Mouse (Mus musculus): ENCODE measurements around the gene Armcx1. TPM values are rescaled to one million over a fixed set of nuclear protein-coding genes. Genes with fewer than 3 reads are reported as not detected.
"Not testable (repeated sequence)": the region's sequence is repeated elsewhere in the genome, so short reads cannot be mapped to it uniquely, and the experiment has no call there.

Armcx1 gene
- total RNA-seq, 2 experiments from 2014 or later: 18.6 to 20.4 TPM

DNA sequence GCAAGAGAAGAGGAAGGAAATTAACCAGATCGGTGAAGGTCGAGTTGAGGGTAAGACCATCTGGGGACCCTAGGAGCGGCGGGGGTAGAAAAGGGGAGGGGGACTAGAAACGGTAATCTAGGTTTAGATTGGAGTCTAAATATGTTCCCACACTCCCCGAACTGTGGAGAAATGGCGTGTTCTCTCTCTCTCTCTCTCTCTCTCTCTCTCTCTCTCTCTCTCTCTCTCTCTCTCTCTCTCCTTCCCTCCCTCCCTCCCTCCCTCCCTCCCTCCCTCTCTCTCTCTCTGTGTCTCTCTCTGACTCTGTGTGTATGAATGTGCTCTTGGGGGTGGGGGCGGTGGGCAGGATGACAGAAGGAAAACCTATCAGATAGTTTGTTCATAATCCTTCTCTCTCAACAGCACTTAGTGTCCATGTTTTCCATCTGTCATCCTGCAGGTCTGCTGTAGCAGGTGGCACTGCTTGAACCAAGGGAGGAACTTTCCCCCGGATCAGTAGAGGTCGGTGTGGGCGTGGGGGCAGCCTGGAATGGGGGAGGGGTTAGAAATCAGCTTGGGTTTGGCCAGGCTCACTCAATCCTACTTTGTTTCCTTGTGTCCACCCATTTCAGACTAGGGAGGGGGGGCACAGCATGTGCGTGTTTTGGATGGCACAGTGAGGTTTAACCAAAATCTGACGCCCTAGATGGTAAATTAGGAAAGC is 39.7 kb downstream of the Armcx1 start:
- DNase-seq: no peak

DNA sequence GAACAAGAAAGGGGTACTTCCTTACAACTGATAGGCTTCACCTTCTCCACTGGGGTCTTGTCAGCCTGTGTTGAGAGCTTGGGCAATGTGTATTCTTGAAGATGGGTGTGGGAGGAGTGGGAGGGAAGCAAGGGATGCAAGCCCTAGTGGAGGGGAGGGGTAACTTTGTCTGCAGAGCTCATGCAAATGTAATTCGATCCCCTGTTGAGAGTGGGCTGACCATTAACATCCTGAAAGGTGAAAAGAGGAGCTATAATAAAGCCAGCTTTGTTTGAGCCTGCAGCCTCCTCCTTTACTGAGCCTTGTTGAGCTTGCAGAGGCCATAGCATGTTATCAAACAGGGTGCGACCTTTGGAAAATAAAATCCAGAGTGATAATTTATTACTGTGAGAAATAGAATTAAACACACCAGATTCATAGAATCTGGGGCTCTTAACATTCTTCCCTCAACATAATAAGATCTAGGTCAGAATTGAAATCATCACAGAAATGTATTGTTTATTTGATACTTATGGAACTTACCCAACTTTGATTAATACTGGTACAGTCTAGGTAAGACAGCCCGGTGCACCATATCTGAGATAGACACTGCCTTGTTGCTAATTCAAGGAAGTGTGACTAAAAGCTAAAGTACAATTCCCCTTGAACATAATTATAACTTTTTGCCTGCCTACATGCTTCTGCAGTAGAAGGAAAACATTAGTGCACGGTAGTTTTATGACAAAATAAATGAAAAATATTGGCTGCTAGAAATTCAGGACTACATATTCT is 45.9 kb downstream of the Armcx1 start:
- DNase-seq: not testable (repeated sequence)

Small RNA genes within 50 kb of the gene (microRNA-seq; reads per million reads assigned to microRNA genes)
- 2.0 reads per million for gene Mir7093

Other genes starting within 250 kb of the Armcx1 start
- gene Taf7l, start 241.5 kb upstream of the Armcx1 start, total RNA-seq (2021): not detected
- 10 to 100 TPM; 39.3 to 42.9 TPM for gene Timm8a1, start 176.1 kb upstream of the Armcx1 start, total RNA-seq (2021)
- 1 to 10 TPM in 1 of 2 experiments, under 1 TPM in 1; 0.79 to 1.0 TPM for gene Btk, start 134.4 kb upstream of the Armcx1 start, total RNA-seq (2021)
- gene Rpl36a, start 132.3 kb upstream of the Armcx1 start, total RNA-seq (2021): 100 to 1,000 TPM; 243 to 272 TPM
- 10 to 100 TPM; 10.3 to 12.2 TPM for gene Gla, start 116.8 kb upstream of the Armcx1 start, total RNA-seq (2021)
- 100 to 1,000 TPM; 104 to 115 TPM for gene Hnrnph2, start 116.8 kb upstream of the Armcx1 start, total RNA-seq (2021)
- gene Armcx4, start 31.4 kb upstream of the Armcx1 start, total RNA-seq (2021): 10 to 100 TPM; 10.2 to 12.0 TPM
- gene Armcx6, start 33.5 kb downstream of the Armcx1 start, total RNA-seq (2021): 10 to 100 TPM; 14.4 to 16.1 TPM
- gene Armcx3, start 38.6 kb downstream of the Armcx1 start, total RNA-seq (2021): 10 to 100 TPM; 48.5 to 70.3 TPM
- 10 to 100 TPM; 47.6 to 85.2 TPM for gene Armcx2, start 91.3 kb downstream of the Armcx1 start, total RNA-seq (2021)
- gene Nxf2, start 246.8 kb downstream of the Armcx1 start, total RNA-seq (2021): under 1 TPM in 1 of 2 experiments, not detected in 1; 0.13 TPM